ENCODE assay signal across 8 mouse cellular contexts in genomic region chr11:72214591-72215409, GRCm38 (mm10). TPM values are rescaled to one million over a fixed set of nuclear protein-coding genes. Genes with fewer than 3 reads are reported as not detected.
DNase-seq lines count a peak whose midpoint lies in the region; ATAC-seq and TF ChIP-seq lines count a peak whose summit lies in the region.

No protein-coding gene starts in this region.

- intact Hi-C loops in left cerebral cortex, adult 2 months (cut with DNase I) = no loop called here

- peak; percentile 94 for DNase-seq in T-cell, adult 2 months (ENCODE audit: low spot score)
- DNase-seq in cerebellum, postnatal 36 days = peak; percentile 92 to 94
- peak; percentile 94 for DNase-seq in gastrocnemius, adult 18-20 months (ENCODE audit: low spot score)
- DNase-seq in hindbrain, postnatal 0 days (ENCODE audit: low spot score) = peak; percentile 98
- DNase-seq in left cerebral cortex, adult 2 months (ENCODE audit: extremely low spot score in 1 of 2, low spot score in 2 of 2) = peak; percentile 92 to 93
- peak; percentile 95 to 96 for DNase-seq in right cerebral cortex, adult 2 months (ENCODE audit: low spot score in 2 of 2)
- DNase-seq in urinary bladder, postnatal 14 days (ENCODE audit: low spot score) = peak; percentile 95

- H3K27ac ChIP-seq in hindbrain, postnatal 0 days = peak overlapping the region; percentile 88
- peak overlapping the region; percentile 94 for H3K27ac ChIP-seq in left cerebral cortex, adult 2 months

- H3K4me2 ChIP-seq in hindbrain, postnatal 0 days (ENCODE audit: low read depth, low read length) = peak overlapping the region; percentile 80

- WGBS in hindbrain, postnatal 0 days = 1% methylated on average over 51 of the region's 51 CpGs

- TF ChIP-seq CTCF in hindbrain, postnatal 0 days (IDR thresholded peaks at IDR 0.05; ENCODE audit: low read depth) = no peak
- TF ChIP-seq CTCF in left cerebral cortex, adult 2 months (IDR thresholded peaks at IDR 0.05) = no peak; the same call in 1 of the 2 replicates

- H3K9ac ChIP-seq in hindbrain, postnatal 0 days (replicated peaks; ENCODE audit: low read length) = peak overlapping the region; percentile 63

- ATAC-seq in hindbrain, postnatal 0 days = peak; percentile 97
- peak; percentile 76 for ATAC-seq in megakaryocyte, adult 5-6 weeks (ENCODE audit: poor library complexity, severe bottlenecking)

- peak overlapping the region; percentile 65 for H3K4me3 ChIP-seq in hindbrain, postnatal 0 days (ENCODE audit: low read length)
- H3K4me3 ChIP-seq in left cerebral cortex, adult 2 months = peak overlapping the region; percentile 84

- no peaks in the 10 kb centered on the region for H3K27me3 ChIP-seq in hindbrain, postnatal 0 days (ENCODE audit: insufficient read depth, low read length)

- peaks cover 22% of the 10 kb centered on the region for H3K36me3 ChIP-seq in hindbrain, postnatal 0 days (ENCODE audit: insufficient read depth, low read length)

- no peaks in the 10 kb centered on the region for H3K9me3 ChIP-seq in hindbrain, postnatal 0 days (ENCODE audit: low read length)

- H3K4me1 ChIP-seq in hindbrain, postnatal 0 days (ENCODE audit: insufficient read depth, low read length) = no peaks in the 10 kb centered on the region; the same call in 1 of the 2 replicates

RNA-seq across cellular contexts. Expression of gene Med31, which starts 0.6 kb away (rescaled TPM):
- total RNA-seq in gastrocnemius, adult 18-20 months (2021) = 1 to 10 TPM; 6.9 to 7.1 TPM
- total RNA-seq in hindbrain, postnatal 0 days (2014; rRNA removed) = 11.0 and 20.3 TPM in 2 replicates
- polyA plus RNA-seq in hindbrain, postnatal 0 days (2015; fragmentation: Nextera tagmentation; extraction: Ambion mirVana) = 39.5 and 44.5 TPM in 2 replicates
- total RNA-seq in left cerebral cortex, adult 2 months (2021) = 10 to 100 TPM; 15.9 to 18.0 TPM
- total RNA-seq in megakaryocyte, adult 5-6 weeks (2015) = 15.6 and 26.1 TPM in 2 replicates
- 19.3 and 20.1 TPM in 2 replicates for total RNA-seq in megakaryocyte, adult 5-6 weeks (2017)

RNA-seq across cellular contexts. Expression of gene Txndc17, which starts 7.5 kb away (rescaled TPM):
- total RNA-seq in gastrocnemius, adult 18-20 months (2021) = 10 to 100 TPM; 31.7 to 34.4 TPM
- total RNA-seq in hindbrain, postnatal 0 days (2014; rRNA removed) = 46.6 and 51.2 TPM in 2 replicates
- polyA plus RNA-seq in hindbrain, postnatal 0 days (2015; fragmentation: Nextera tagmentation; extraction: Ambion mirVana) = 161 and 162 TPM in 2 replicates
- 10 to 100 TPM; 30.3 to 34.9 TPM for total RNA-seq in left cerebral cortex, adult 2 months (2021)
- 137 and 150 TPM in 2 replicates for total RNA-seq in megakaryocyte, adult 5-6 weeks (2015)
- total RNA-seq in megakaryocyte, adult 5-6 weeks (2017) = 50.6 and 51.3 TPM in 2 replicates

RNA-seq across cellular contexts. Expression of gene 4933427D14Rik, which starts 7.5 kb away (rescaled TPM):
- total RNA-seq in gastrocnemius, adult 18-20 months (2021) = 1 to 10 TPM in 1 of 2 experiments, under 1 TPM in 1; 0.83 to 1.0 TPM
- total RNA-seq in hindbrain, postnatal 0 days (2014; rRNA removed) = 12.0 and 14.4 TPM in 2 replicates
- 17.0 and 17.2 TPM in 2 replicates for polyA plus RNA-seq in hindbrain, postnatal 0 days (2015; fragmentation: Nextera tagmentation; extraction: Ambion mirVana)
- total RNA-seq in left cerebral cortex, adult 2 months (2021) = 10 to 100 TPM; 30.5 to 39.7 TPM
- total RNA-seq in megakaryocyte, adult 5-6 weeks (2015) = 3.6 and 8.8 TPM in 2 replicates
- total RNA-seq in megakaryocyte, adult 5-6 weeks (2017) = 5.6 and 9.4 TPM in 2 replicates

RNA-seq across cellular contexts. Expression of gene Gm43951, which starts 8.2 kb away (rescaled TPM):
- total RNA-seq in gastrocnemius, adult 18-20 months (2021) = under 1 TPM; 0.09 to 0.17 TPM
- 1.7 and 1.8 TPM in 2 replicates for total RNA-seq in hindbrain, postnatal 0 days (2014; rRNA removed)
- polyA plus RNA-seq in hindbrain, postnatal 0 days (2015; fragmentation: Nextera tagmentation; extraction: Ambion mirVana) = 1.2 and 1.4 TPM in 2 replicates
- total RNA-seq in left cerebral cortex, adult 2 months (2021) = 10 to 100 TPM; 14.5 to 15.1 TPM
- not detected in 2 replicates for total RNA-seq in megakaryocyte, adult 5-6 weeks (2015)
- total RNA-seq in megakaryocyte, adult 5-6 weeks (2017) = 0.11 and 0.24 TPM in 2 replicates

RNA-seq across cellular contexts. Expression of gene Slc13a5, which starts 52.2 kb away (rescaled TPM):
- total RNA-seq in gastrocnemius, adult 18-20 months (2021) = not detected
- 5.7 and 8.1 TPM in 2 replicates for total RNA-seq in hindbrain, postnatal 0 days (2014; rRNA removed)
- polyA plus RNA-seq in hindbrain, postnatal 0 days (2015; fragmentation: Nextera tagmentation; extraction: Ambion mirVana) = 6.8 and 7.5 TPM in 2 replicates
- 10 to 100 TPM; 15.0 to 22.3 TPM for total RNA-seq in left cerebral cortex, adult 2 months (2021)
- total RNA-seq in megakaryocyte, adult 5-6 weeks (2015) = not detected in 2 replicates
- total RNA-seq in megakaryocyte, adult 5-6 weeks (2017) = not detected in 2 replicates

Comparison
In these comparisons a context has a peak if more than half of its experiments do, and no peak if none do; other contexts are left out.
1. Peak in every context shown above with its lines: DNase-seq, ATAC-seq, H3K4me3 ChIP-seq and H3K27ac ChIP-seq.